Mouse (Mus musculus) ES-E14 (cell line): Measurements from ENCODE around the gene Smco3. TPM values are rescaled to one million over a fixed set of nuclear protein-coding genes. Genes with fewer than 3 reads are reported as not detected.

Source experiments
- DNase-seq: peaks from one replicate; pipeline ENCODE4 v3.0.0-alpha.2; 2013; ENCODE audit warnings: low read depth, low spot score
- H3K27ac ChIP-seq: 2 replicates; pipeline ENCODE4 v1.5.1; 2012; ENCODE audit warnings: low read depth, mild to moderate bottlenecking, low read length, moderate library complexity, mixed read lengths; ENCODE audit not compliant: poor library complexity, insufficient read depth, severe bottlenecking
- H3K36me3 ChIP-seq: 2 replicates; pipeline ENCODE4 v1.6.1; 2012; ENCODE audit warnings: mild to moderate bottlenecking, low read length, moderate library complexity, mixed read lengths; ENCODE audit not compliant: control insufficient read depth, poor library complexity, insufficient read depth, severe bottlenecking
- H3K4me1 ChIP-seq, 2 experiments: fragments of 150-350 bp in 1 of 2; sonication (generic) in 1 of 2; 2 replicates each; pipeline ENCODE4 v1.6.1; 2012; ENCODE audit warnings: low read length in 2 of 2, mild to moderate bottlenecking in 1 of 2, mixed read lengths in 1 of 2; ENCODE audit not compliant: control insufficient read depth in 2 of 2, insufficient read depth in 2 of 2, poor library complexity in 1 of 2
- H3K4me3 ChIP-seq, 2 experiments: fragments of 150-350 bp in 1 of 2; sonication (generic) in 1 of 2; 2 replicates each; pipeline ENCODE4 v1.5.1; 2012; ENCODE audit warnings: low read length in 2 of 2, low read depth in 1 of 2, mild to moderate bottlenecking in 1 of 2, mixed read lengths in 1 of 2; ENCODE audit not compliant: insufficient read depth in 1 of 2, poor library complexity in 1 of 2, severe bottlenecking in 1 of 2
- H3K9ac ChIP-seq: 2 replicates; pipeline ENCODE4 v1.6.1; 2012; ENCODE audit warnings: low read depth, mild to moderate bottlenecking, low read length, mixed read lengths; ENCODE audit not compliant: poor library complexity, insufficient read depth, severe bottlenecking
- H3K9me3 ChIP-seq: fragments of 150-350 bp; sonication (generic); 2 replicates; pipeline ENCODE4 v1.6.1; 2012; ENCODE audit warnings: low read depth, mild to moderate bottlenecking, low read length; ENCODE audit not compliant: control insufficient read depth, insufficient read depth
- CHD2 ChIP-seq: IDR thresholded peaks from 2 replicates; pipeline ENCODE4 v1.6.1; 2014; ENCODE audit warnings: mild to moderate bottlenecking, low read depth, low read length, inconsistent platforms
- HCFC1 ChIP-seq: IDR thresholded peaks from 2 replicates; pipeline ENCODE4 v1.6.1; 2012; ENCODE audit warnings: low read length, inconsistent platforms, borderline replicate concordance; ENCODE audit not compliant: insufficient read depth
- MAFK ChIP-seq: IDR thresholded peaks from 2 replicates; pipeline ENCODE4 v1.6.1; 2014; ENCODE audit warnings: mild to moderate bottlenecking, low read depth, low read length, inconsistent platforms; ENCODE audit not compliant: insufficient read depth
- ZC3H11A ChIP-seq: IDR thresholded peaks from 2 replicates; pipeline ENCODE4 v1.6.1; 2012; ENCODE audit warnings: low read depth, mild to moderate bottlenecking, inconsistent platforms, low read length, borderline replicate concordance
- ZNF384 ChIP-seq: IDR thresholded peaks from 2 replicates; pipeline ENCODE4 v1.6.1; 2012; ENCODE audit warnings: low read depth, low read length, inconsistent platforms
- in situ Hi-C, 2 experiments: fragments of 600-800 bp; cut with MboI; formaldehyde crosslinking; loops; one replicate each; pipeline ENCODE4 v1.15.1; 2025; ENCODE audit warnings: low sequenced_read_pairs in 2 of 2, inconsistent platforms in 1 of 2; ENCODE audit not compliant: unreplicated experiment in 2 of 2
- total RNA-seq: library from RNA; depleted of rRNA; stranded (reverse); fragments of 300-350 nt; gene quantifications from 2 replicates; pipeline ENCODE4 v1.2.3, GENCODE M21; 2012

The Smco3 gene
- total RNA-seq, 1 experiment = not detected

DNA sequence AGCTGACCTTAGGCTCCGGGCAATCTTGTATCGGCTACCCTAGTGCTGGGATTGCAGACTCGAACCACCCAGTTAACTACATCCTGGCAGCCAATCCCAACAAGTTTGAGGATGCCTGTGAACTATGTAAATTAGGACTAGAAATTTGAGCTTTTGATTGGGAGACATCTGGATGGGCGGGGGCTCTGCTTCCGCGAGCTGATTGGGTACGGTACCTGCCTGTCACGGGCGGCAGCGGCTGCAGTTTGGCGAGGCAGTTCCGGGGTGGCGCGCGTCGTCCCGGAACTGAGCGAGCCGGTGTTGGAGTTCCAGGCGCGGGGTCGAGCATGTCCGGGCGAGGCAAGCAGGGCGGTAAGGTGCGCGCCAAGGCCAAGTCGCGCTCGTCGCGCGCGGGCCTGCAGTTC lies 27.2 kb downstream of the Smco3 start, which contains the start of gene H2afj:
TSS of gene H2afj (plus strand) at position 231 of the 404 bp plus-strand sequence.
- Histone ChIP-seq H3K4me3 (peak within 1 kb of the TSS; percentile 80 to 98), H3K36me3 (peaks cover 8% of the 10 kb centered on the region), H3K4me1 (peaks cover 3 to 17% of the 10 kb centered on the region in 2 experiments; a peak in 2 of 4 replicates), H3K9me3 (no peaks in the 10 kb centered on the region), H3K27ac (peak within 1 kb of the TSS; percentile 83), H3K9ac (peak within 1 kb of the TSS; percentile 93)
- in situ Hi-C loops = no loop called here
- peak; percentile 93 for DNase-seq
- TF ChIP-seq HCFC1 (no peak), MAFK (no peak), CHD2 (peak; percentile 86)

DNA sequence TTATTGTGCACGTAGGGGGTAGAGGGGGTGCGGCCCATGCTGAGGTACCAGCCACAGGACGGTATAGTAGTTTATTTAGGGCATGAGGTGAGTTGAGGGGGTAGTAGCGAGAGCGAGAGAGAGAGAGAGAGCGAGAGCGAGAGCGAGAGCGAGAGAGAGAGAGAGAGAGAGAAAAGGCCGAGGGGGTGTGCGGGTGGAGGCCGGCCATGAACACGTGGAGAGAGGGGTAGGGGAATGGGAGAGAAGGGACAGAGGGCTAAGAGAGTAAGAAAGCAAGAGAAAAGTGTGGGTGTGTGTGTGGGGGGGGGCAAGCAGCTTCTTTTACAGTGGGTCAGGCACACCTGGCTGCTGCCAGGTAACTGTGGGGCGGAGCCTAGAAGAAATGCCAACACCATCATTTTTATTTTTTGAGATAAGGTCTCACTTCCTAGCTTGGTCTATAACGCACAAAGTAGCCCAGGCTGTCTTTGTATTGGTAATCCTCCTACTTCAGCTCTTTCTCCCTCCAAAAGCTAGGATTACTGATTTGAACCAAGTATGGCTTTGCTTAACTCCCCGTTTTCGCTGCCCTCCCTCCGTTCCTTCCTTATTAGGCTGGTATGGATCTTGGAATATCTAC lies 27.7 kb downstream of the Smco3 start:
- TF ChIP-seq MAFK = no peak
- TF ChIP-seq CHD2 = no peak
- no peak for TF ChIP-seq ZC3H11A
- no peak for TF ChIP-seq HCFC1
- no peak for TF ChIP-seq ZNF384
- H3K9me3 ChIP-seq = no peaks in the 10 kb centered on the region
- H3K4me3 ChIP-seq = peak overlapping the region; percentile 51 to 64
- no peak for DNase-seq
- peaks cover 7% of the 10 kb centered on the region; the same call in 1 of the 2 replicates for H3K36me3 ChIP-seq
- in situ Hi-C loops = no loop called here
- H3K9ac ChIP-seq = peak overlapping the region; percentile 78
- peak overlapping the region; percentile 73; the same call in 1 of the 2 replicates for H3K27ac ChIP-seq
- peaks cover 4 to 16% of the 10 kb centered on the region in 2 experiments; a peak in 2 of 4 replicates for H3K4me1 ChIP-seq

DNA sequence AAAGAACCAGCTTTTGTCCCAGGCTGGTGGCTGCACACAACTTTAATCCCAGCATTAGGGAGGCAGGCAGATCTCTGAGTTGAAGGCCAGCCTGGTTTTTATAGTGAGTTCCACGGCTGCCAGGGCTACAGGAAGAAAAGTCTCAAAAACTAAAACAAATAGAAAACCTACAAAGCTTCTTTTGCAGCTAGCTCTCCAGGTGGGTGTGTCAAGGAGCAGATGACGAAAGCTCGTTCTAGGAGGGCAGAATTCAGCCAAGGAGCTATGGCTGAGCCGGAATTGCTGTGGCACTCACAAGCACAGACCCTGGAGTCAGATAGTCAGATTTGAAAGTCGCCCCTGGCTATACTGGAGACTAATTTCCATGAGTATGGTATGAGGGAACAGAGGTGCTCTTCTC lies 28.4 kb downstream of the Smco3 start:
- Histone ChIP-seq H3K9me3 (no peaks in the 10 kb centered on the region), H3K27ac (no peak overlapping the region; the same call in 1 of the 2 replicates), H3K9ac (peak overlapping the region; percentile 78; the same call in 1 of the 2 replicates), H3K4me1 (peaks cover 4 to 13% of the 10 kb centered on the region in 2 experiments; a peak in 2 of 4 replicates), H3K36me3 (peaks cover 7% of the 10 kb centered on the region; the same call in 1 of the 2 replicates), H3K4me3 (no peak overlapping the region; a peak in 1 of 4 replicates)
- in situ Hi-C loops = no loop called here
- TF ChIP-seq MAFK (no peak), CHD2 (no peak), ZC3H11A (no peak), ZNF384 (no peak), HCFC1 (no peak)
- no peak for DNase-seq

DNA sequence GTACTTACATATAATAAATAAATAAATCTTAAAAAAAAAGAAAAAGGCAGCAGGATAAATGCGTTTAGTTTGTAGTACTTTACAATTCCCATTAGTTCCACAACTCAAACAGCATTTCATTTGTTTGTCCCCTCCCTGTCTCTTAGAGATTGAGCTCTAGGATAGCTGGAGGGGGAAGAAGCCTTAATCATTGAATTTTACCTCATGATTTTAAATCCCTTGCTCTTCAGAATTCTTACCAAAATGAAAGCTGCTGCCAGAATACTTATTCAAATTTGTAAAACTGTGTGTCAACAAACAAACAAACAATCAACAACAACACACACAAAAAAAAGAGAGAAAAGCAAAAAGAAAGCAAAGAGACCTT lies 29.9 kb downstream of the Smco3 start:
- no peak overlapping the region for H3K9ac ChIP-seq
- H3K36me3 ChIP-seq = peaks cover 6% of the 10 kb centered on the region; the same call in 1 of the 2 replicates
- no peak overlapping the region for H3K27ac ChIP-seq
- in situ Hi-C loops = no loop called here
- no peak overlapping the region for H3K4me3 ChIP-seq
- no peak for DNase-seq
- TF ChIP-seq MAFK = no peak
- no peak for TF ChIP-seq ZNF384
- TF ChIP-seq CHD2 = no peak
- TF ChIP-seq HCFC1 = no peak
- TF ChIP-seq ZC3H11A = no peak
- H3K4me1 ChIP-seq = peaks cover 4 to 9% of the 10 kb centered on the region in 2 experiments; a peak in 2 of 4 replicates
- H3K9me3 ChIP-seq = no peaks in the 10 kb centered on the region
